Mouse (Mus musculus): ENCODE measurements around the gene B3gnt5.
"Not testable (repeated sequence)": the region's sequence is repeated elsewhere in the genome, so short reads cannot be mapped to it uniquely, and the experiment has no call there.

GRCm38 (mm10) chr16:19724139-19724538 lies 35.9 kb upstream of the B3gnt5 start:
- TF ChIP-seq CTCF (IDR thresholded peaks at IDR 0.05; ENCODE audit: control insufficient read depth, insufficient read depth, low read length); POLR2A (IDR thresholded peaks at IDR 0.05; ENCODE audit: borderline replicate concordance, control insufficient read depth, low read depth, low read length): not testable (repeated sequence)
